Mouse (Mus musculus): ENCODE measurements at regions not wholly inside any gene's neighbourhood (a gene's known extent, or its start where the extent isn't known, plus 50 kb on each side); places are given as distances from the start of the nearest gene placed in this dataset.

GRCm38 (mm10) chr6:101048836-101049361 is 215.5 kb downstream of the Ppp4r2 start:
- no peak for DNase-seq (ENCODE audit: low spot score)

GRCm38 (mm10) chr6:101054880-101055279 is 221.5 kb downstream of the Ppp4r2 start:
- DNase-seq (ENCODE audit: low spot score), result no peak

GRCm38 (mm10) chr6:101056318-101056717 is 222.9 kb downstream of the Ppp4r2 start:
- DNase-seq (ENCODE audit: low spot score), result no peak

GRCm38 (mm10) chr6:101059058-101059457 is 225.6 kb downstream of the Ppp4r2 start:
- DNase-seq (ENCODE audit: low spot score), result no peak

GRCm38 (mm10) chr6:101062186-101062585 is 228.8 kb downstream of the Ppp4r2 start:
- no peak for DNase-seq (ENCODE audit: low spot score)

- DNase-seq (ENCODE audit: low spot score), result no peak
Measured at GRCm38 (mm10) chr6:101075753-101076516, 242.5 kb downstream of the Ppp4r2 start.

GRCm38 (mm10) chr6:101078294-101078693 is 244.9 kb downstream of the Ppp4r2 start:
- DNase-seq (ENCODE audit: low spot score), result no peak

GRCm38 (mm10) chr6:101083676-101084075 is 250.3 kb downstream of the Ppp4r2 start:
- DNase-seq (ENCODE audit: low spot score), result no peak

- DNase-seq (ENCODE audit: low spot score), result no peak
Measured at GRCm38 (mm10) chr6:101092179-101092578, 258.8 kb downstream of the Ppp4r2 start.

All from adipocyte (in vitro differentiated cells).